Mouse (Mus musculus) colon, adult 2 months (tissue): ENCODE data around the gene Mrpl12. TPM values are rescaled to one million over a fixed set of nuclear protein-coding genes. Genes with fewer than 3 reads are reported as not detected.

ENCODE experiments used
- polyA plus RNA-seq: library from polyadenylated mRNA; depleted of rRNA; stranded (reverse); fragments of >200 nt; gene quantifications from 2 replicates; pipeline ENCODE4 v1.2.3, GENCODE M21; 2012; rRNA removed

Mrpl12 gene
- 196 and 363 TPM in 2 replicates for polyA plus RNA-seq

DNA sequence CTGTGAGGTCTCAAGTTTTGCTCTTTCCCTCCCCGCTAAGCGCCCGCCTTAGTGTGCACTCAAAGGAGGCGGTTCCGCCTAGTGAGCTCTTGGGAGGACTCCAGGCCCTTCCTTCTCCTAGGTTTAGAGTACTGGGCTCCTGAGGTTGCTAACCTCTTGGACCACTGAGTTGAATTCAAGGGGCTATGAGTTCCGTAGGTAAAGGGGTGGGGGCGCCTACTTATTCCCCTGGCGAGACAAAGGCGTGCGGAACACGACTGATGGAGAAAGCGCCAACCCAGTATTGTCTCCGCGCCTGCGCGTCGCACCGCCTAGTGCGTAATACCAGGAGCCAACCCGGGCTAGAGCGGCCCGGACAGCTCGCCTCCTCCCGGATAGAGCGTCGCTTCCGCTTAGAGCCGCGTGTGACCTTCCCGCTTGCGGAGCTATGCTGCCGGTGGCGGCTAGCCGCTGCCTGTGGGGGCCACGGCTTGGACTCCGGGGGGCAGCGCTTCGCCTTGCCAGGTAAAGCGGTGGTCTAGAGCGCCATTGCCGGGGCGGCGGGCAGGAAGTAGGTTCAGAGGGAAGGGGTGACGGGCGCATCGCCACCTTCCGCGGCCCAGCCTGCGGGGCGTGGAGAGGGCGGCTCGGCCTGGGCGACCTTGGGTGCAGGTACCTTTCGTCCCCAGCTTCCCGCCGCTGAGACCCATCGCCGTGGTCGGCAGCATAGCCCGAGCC lies at the start of gene Mrpl12:
Mrpl12 (plus strand) TSS at position 349 of the 717 bp plus-strand sequence.

DNA sequence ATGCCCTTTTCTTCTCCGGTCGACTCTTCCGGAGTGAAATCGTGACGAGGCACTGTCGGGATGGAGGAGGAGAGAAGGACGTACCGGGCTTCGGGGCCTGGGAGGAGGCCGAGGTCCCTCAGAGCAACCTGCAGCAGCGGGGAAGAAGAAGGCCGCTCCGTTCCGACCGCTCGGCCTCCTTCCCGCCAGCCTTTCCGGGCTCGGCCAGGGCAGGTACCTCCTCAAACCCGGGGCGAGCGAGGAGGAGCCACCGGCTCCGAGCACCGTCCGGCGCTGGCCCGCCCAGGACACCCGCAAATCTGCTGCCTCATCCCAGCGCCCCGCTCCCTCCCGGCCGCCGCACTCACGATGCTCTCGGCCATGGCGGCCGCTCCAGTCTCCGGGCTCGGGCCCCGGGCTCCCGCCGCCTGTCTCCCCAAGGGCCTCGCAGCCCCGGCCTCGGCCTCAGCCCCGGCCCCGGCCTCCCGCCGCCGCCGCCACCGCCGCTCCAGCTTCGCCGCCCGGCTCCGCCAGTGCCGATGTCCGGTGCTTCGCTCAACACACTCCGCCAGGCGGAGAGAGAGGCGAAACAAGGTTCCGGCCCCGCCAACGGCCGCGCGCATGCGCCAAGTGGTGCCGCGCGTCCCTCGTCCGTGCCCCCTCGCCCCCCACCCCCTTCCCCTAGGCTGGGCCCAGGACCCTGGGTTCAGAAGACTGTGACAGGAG lies 47.1 kb upstream of the Mrpl12 start, which contains the start of gene Nploc4:
Nploc4 (minus strand) TSS at position 557 of the 705 bp plus-strand sequence.

DNA sequence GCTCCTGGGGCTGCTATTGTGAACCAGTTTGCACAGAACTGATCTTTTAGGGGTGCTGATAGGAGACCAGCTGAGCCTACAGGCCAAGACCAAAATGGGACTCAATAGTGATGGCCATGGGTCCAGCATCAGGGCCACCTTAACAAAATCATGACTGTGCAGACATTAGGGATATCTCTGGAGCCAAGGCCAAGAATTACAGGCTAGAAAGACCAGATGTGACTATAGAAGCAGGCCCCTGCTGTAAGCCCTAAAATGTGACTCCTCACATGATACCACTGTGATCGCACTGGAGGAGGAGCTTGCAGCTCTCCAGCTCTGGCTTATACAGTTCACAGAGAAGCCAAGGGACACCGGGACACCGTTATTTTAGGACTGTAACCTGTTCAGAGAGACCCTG lies 42.1 kb upstream of the Mrpl12 start, which contains the start of gene Tspan10:
Tspan10 (plus strand) TSS at position 301 of the 400 bp plus-strand sequence.

DNA sequence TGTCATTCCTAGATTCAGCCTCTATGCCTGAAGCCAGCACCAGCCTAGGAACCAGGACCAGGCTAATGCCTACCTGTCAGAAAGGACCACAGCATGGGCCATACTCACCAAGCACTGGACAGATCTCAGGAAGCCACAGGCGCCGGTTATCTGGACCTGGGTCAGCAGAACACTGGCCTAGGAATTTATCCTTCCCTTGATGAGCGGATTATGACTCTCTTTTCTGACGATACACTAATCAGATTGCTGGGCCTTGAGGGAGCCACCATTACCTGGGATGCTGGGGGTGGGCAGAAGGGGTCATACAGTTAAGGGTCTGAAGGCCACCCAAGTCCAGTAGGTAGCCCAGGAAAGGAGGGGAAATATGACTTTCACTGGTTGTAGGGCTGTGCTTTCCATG lies 31.1 kb upstream of the Mrpl12 start, which contains the start of gene Pde6g:
Pde6g (minus strand) TSS at position 195 of the 400 bp plus-strand sequence.

DNA sequence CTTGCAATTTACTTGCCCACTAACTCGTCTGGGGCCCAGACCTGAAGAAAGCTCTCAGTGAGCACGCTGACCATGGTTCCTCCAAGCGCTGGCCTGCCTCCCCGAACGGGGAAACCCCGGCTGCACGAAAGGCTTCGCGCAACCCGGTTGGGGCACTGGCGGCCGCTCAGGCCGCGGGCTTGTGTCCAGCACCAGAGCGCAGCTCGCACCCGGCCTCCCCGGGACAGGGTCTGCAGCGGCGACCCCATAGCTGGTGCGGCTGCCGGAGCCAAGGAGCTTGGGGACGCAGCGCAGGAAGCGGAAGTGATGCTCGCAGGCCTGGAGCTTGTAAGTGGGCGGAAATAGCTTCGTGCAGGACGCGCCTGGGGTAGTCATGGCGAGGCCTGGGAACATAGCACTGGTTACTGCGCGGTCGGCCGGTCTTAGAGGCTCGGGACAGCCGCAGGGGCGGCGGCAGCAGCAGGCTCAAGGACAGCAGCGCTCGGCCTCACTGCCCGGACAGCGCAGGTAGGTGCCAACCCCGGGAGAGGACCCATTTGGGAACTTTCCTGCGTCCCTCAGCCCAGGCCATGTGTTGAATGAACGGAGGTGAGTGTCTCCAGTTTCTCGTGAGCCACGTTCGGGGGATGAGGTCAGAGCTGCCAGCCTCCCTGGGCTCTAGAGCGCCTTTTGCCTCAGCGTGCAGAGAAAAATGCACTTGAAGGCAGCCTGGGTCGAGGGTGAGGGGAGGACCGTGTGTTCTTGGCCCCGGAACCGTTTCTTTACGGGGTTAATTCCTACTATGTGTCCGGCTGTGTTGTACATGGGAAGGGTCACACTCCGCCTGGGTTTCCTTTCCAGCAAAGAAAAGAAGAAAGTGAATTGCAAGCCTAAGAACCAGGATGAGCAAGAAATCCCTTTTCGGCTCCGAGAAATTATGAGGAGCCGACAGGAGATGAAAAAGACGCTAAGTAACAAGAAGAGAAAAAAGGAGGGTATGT lies 26.4 kb upstream of the Mrpl12 start, which contains the start of the genes Oxld1 and Ccdc137:
Oxld1 (minus strand) TSS at position 297 of the 980 bp plus-strand sequence.
Ccdc137 (plus strand) TSS at position 344 of the 980 bp plus-strand sequence.

DNA sequence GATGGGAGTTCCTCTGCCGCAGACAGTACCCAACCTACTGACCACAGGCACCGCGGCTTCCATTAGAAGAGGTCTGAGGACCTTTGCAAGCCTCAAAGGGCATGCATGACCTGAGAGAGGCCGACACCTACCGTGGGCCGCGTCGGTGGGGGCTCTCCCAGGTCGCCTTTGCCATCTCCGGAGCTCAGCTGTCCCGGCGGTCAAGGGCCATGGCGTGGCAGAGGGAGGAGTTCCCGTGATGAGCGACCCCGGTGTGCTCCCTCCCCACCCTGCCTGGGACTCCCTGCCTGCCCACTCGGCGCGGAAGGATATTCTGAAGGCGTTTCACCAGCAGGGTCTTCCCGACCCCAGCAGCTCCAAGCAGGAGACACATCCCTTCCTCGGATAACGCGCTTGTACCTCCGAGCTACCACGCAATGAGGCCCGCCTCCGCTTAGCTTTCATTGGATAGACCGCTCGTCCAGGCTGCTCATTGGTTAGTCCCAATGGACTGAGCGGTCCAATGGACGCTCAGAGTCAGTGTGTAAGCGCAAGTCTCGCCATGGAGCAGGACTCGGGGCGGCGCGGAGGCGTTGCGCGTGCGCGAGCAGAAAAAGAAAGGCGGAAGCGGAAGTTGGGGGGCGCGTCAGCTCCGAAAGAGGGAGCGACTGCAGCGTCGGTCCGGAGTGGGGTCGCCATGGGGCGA lies 17.2 kb upstream of the Mrpl12 start, which contains the start of gene Arl16:
Arl16 (minus strand) TSS at position 557 of the 685 bp plus-strand sequence.

DNA sequence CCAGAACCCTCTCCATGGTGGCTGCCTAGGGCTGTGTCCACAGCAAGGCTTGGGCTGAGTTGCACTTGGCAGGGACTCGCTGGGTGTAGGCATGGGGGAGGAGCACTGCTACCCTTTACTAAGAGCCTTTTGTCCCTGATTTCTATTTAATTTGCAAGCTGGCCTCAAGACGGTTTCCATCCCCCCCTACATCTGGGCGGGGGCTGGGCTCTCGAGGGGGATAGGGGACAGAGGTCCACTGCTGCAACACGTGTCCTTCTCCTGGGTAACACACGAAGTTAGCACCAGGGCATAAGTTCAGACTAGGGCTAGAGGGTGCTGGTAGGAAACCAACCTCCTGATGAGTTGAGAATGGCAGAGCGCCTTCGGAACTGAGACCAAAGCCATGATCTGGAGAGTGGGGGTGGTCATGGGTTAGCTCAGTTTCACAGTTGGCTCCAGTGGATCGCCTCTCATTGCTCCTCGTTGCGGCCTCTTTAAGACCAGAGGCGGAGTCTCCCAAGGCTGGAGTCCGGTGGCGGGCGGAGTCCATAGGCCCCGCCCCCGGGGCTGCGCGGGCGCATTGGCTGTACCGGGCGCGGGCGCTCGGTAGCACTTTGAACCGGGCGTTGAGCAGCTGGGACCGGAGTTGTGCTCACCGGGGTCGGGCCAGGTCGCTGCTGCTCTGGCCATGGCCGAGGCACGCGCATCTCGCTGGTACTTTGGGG lies 7.1 kb downstream of the Mrpl12 start, which contains the start of gene Slc25a10:
Slc25a10 (plus strand) TSS at position 524 of the 707 bp plus-strand sequence.

DNA sequence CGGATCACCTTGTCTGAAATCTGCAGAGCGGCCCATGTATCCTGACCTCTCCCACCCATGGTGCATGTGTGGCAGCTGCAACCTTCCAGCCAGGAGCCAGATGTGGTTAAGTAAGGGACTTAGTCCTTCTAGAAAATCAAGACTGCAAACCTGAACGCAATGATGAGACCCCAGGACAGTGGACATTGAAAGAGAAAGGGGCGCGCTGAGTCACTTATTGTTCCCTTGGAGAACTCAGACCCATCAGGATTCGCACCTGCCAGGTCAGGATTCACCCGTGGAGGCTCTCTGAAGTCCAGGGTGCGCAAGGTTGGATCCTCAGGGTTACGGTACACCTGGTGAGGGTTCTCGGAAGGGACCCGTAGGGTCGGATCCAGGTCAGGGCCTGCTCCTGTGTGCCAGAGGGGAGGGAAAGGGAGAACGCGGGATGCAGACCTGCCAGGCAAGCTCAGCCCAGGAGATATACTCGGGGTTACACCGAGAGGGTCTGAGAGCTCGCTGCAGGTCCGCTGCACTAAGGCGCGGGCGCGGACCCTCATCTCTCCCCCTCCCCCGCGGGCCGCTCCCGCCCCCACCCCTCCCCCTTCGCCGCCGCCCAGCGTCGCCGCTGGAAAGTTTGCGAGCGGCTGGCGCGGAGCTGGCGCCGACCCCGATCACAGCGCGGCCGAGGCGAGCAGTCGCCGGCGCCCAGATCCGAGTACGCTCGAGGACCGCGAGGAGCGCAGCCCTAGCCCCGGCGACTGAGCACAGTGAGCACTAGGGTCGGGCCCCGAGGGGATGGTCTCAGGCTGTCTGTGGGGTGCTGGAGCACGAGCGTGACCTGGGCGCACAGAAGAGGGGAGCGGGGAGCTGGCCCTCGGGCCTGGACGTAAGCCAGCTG lies 45.9 kb downstream of the Mrpl12 start, which contains the start of gene Gcgr:
Gcgr (plus strand) TSS at position 615 of the 880 bp plus-strand sequence.

Other genes starting within 250 kb of the Mrpl12 start
- gene Actg1, start 136.1 kb upstream of the Mrpl12 start, polyA plus RNA-seq, result 1,314 and 1,733 TPM in 2 replicates
- 0.16 TPM in 1 of 2 replicates, not detected in the other for gene Fscn2, start 123.1 kb upstream of the Mrpl12 start, polyA plus RNA-seq
- gene Faap100, start 105.8 kb upstream of the Mrpl12 start, polyA plus RNA-seq, result 64.7 and 65.7 TPM in 2 replicates
- 62.4 and 84.3 TPM in 2 replicates for gene Nploc4, start 46.9 kb upstream of the Mrpl12 start, polyA plus RNA-seq
- gene Tspan10, start 42.0 kb upstream of the Mrpl12 start, polyA plus RNA-seq, result 0.19 and 0.41 TPM in 2 replicates
- 0.55 and 0.56 TPM in 2 replicates for gene Pde6g, start 31.1 kb upstream of the Mrpl12 start, polyA plus RNA-seq
- 25.9 and 35.8 TPM in 2 replicates for gene Oxld1, start 26.5 kb upstream of the Mrpl12 start, polyA plus RNA-seq
- gene Ccdc137, start 26.5 kb upstream of the Mrpl12 start, polyA plus RNA-seq, result 9.6 and 10.4 TPM in 2 replicates
- gene Arl16, start 17.0 kb upstream of the Mrpl12 start, polyA plus RNA-seq, result 23.7 and 24.4 TPM in 2 replicates
- gene Slc25a10, start 7.2 kb downstream of the Mrpl12 start, polyA plus RNA-seq, result 357 and 440 TPM in 2 replicates
- 0.35 and 0.95 TPM in 2 replicates for gene Gcgr, start 46.1 kb downstream of the Mrpl12 start, polyA plus RNA-seq
- gene Mcrip1, start 65.1 kb downstream of the Mrpl12 start, polyA plus RNA-seq, result 51.3 and 59.4 TPM in 2 replicates
- 0.22 TPM in 1 of 2 replicates, not detected in the other for gene Ppp1r27, start 66.5 kb downstream of the Mrpl12 start, polyA plus RNA-seq
- gene P4hb, start 88.6 kb downstream of the Mrpl12 start, polyA plus RNA-seq, result 238 and 254 TPM in 2 replicates
- gene Arhgdia, start 97.0 kb downstream of the Mrpl12 start, polyA plus RNA-seq, result 643 and 823 TPM in 2 replicates
- 25.4 and 31.6 TPM in 2 replicates for gene Alyref, start 113.8 kb downstream of the Mrpl12 start, polyA plus RNA-seq
- 119 and 133 TPM in 2 replicates for gene Anapc11, start 113.8 kb downstream of the Mrpl12 start, polyA plus RNA-seq
- 5.5 and 6.3 TPM in 2 replicates for gene Npb, start 123.9 kb downstream of the Mrpl12 start, polyA plus RNA-seq
- 325 and 389 TPM in 2 replicates for gene Pcyt2, start 133.3 kb downstream of the Mrpl12 start, polyA plus RNA-seq
- gene Sirt7, start 140.6 kb downstream of the Mrpl12 start, polyA plus RNA-seq, result 109 and 125 TPM in 2 replicates
- 32.4 and 38.3 TPM in 2 replicates for gene Mafg, start 149.0 kb downstream of the Mrpl12 start, polyA plus RNA-seq
- 30.3 and 39.3 TPM in 2 replicates for gene Pycr1, start 159.2 kb downstream of the Mrpl12 start, polyA plus RNA-seq
- 0.13 and 0.42 TPM in 2 replicates for gene Myadml2, start 163.5 kb downstream of the Mrpl12 start, polyA plus RNA-seq
- 0.80 and 0.83 TPM in 2 replicates for gene Notum, start 176.6 kb downstream of the Mrpl12 start, polyA plus RNA-seq
- 93.2 and 102 TPM in 2 replicates for gene Aspscr1, start 188.4 kb downstream of the Mrpl12 start, polyA plus RNA-seq
- gene Cenpx, start 229.1 kb downstream of the Mrpl12 start, polyA plus RNA-seq, result 73.6 and 85.1 TPM in 2 replicates
- 39.0 and 42.1 TPM in 2 replicates for gene Lrrc45, start 229.3 kb downstream of the Mrpl12 start, polyA plus RNA-seq
- 18.7 and 26.9 TPM in 2 replicates for gene Rac3, start 236.9 kb downstream of the Mrpl12 start, polyA plus RNA-seq
- gene Dcxr, start 242.7 kb downstream of the Mrpl12 start, polyA plus RNA-seq, result 198 and 220 TPM in 2 replicates
- gene Cbr2, start 247.5 kb downstream of the Mrpl12 start, polyA plus RNA-seq, result 100 and 126 TPM in 2 replicates